Mouse (Mus musculus): ENCODE data around the gene Pebp1. TPM values are rescaled to one million over a fixed set of nuclear protein-coding genes. Genes with fewer than 3 reads are reported as not detected.
A peak's percentile ranks its signal among the peaks of the same experiment; 100 is the strongest.

Pebp1 gene
- total and polyA plus RNA-seq, 3 experiments = 412 to 552 (median 465) TPM

DNA sequence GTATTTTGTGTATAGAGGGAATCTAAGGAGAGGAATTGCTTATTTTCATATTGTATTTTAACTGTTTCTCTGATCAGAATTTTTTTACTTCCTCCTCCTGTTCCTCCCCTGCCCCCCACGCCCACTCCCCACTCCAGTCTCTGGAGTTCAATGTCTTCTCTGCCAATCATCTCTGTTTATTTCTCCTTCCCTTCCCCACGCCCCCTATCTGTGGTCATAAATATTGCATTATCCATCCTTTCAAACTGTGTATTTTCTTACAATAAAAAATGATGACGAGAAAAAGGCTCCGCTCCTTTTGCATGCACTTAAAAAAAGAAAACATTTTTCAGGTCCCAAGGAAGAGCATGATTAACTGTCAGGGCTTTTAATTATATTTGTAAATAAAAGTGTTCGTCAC lies 12.6 kb downstream of the Pebp1 start:
- DNase-seq = no peak
- Histone ChIP-seq H3K36me3 (ENCODE audit: control insufficient read depth, insufficient read depth, low read length) (no peaks in the 10 kb centered on the region), H3K79me2 (replicated peaks; ENCODE audit: control insufficient read depth, insufficient read depth, low read length) (no peaks in the 10 kb centered on the region), H3K4me3 (no peak overlapping the region), H3K27ac (no peak overlapping the region), H3K4me1 (ENCODE audit: control insufficient read depth, insufficient read depth, low read length) (no peaks in the 10 kb centered on the region), H3K9ac (ENCODE audit: low read depth, low read length) (no peak overlapping the region), H3K27me3 (ENCODE audit: control insufficient read depth, insufficient read depth, low read length) (no peaks in the 10 kb centered on the region)
- no peak for TF ChIP-seq EP300 (IDR thresholded peaks at IDR 0.05; ENCODE audit: insufficient read depth, low read depth, low read length)
- TF ChIP-seq CTCF (IDR thresholded peaks at IDR 0.05) = peak; percentile 63
- WGBS = 63% methylated on average over 5 of the region's 5 CpGs
- intact Hi-C loops (cut with DNase I) = no loop called here

DNA sequence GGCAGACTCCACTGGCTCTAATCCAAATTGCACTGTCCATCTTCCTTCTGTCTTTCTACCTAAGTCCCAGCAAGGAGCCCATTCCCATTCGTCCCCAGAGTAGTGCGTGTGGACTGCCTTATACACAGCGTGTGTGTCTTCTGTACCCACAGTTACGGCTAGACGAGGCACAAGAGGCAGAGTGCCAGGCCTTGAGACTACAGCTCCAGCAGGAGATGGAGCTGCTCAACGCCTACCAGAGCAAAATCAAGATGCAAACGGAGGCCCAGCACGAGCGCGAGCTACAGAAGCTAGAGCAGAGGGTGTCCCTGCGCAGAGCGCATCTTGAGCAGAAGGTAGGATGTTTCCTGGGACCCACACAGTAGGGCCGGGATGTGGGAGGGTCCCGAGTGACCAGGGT lies 15.5 kb downstream of the Pebp1 start:
- H3K79me2 ChIP-seq (replicated peaks; ENCODE audit: control insufficient read depth, insufficient read depth, low read length) = no peaks in the 10 kb centered on the region
- intact Hi-C loops (cut with DNase I) = no loop called here
- no peaks in the 10 kb centered on the region for H3K4me1 ChIP-seq (ENCODE audit: control insufficient read depth, insufficient read depth, low read length)
- no peak overlapping the region for H3K27ac ChIP-seq
- DNase-seq = no peak
- H3K27me3 ChIP-seq (ENCODE audit: control insufficient read depth, insufficient read depth, low read length) = no peaks in the 10 kb centered on the region
- 94% methylated on average over 14 of the region's 14 CpGs for WGBS
- no peaks in the 10 kb centered on the region for H3K36me3 ChIP-seq (ENCODE audit: control insufficient read depth, insufficient read depth, low read length)
- no peak for TF ChIP-seq EP300 (IDR thresholded peaks at IDR 0.05; ENCODE audit: insufficient read depth, low read depth, low read length)
- TF ChIP-seq POLR2A (IDR thresholded peaks at IDR 0.05; ENCODE audit: insufficient read depth, low read depth, low read length) = no peak
- no peak for TF ChIP-seq CTCF (IDR thresholded peaks at IDR 0.05)
- H3K9ac ChIP-seq (ENCODE audit: low read depth, low read length) = no peak overlapping the region
- H3K4me3 ChIP-seq = no peak overlapping the region

DNA sequence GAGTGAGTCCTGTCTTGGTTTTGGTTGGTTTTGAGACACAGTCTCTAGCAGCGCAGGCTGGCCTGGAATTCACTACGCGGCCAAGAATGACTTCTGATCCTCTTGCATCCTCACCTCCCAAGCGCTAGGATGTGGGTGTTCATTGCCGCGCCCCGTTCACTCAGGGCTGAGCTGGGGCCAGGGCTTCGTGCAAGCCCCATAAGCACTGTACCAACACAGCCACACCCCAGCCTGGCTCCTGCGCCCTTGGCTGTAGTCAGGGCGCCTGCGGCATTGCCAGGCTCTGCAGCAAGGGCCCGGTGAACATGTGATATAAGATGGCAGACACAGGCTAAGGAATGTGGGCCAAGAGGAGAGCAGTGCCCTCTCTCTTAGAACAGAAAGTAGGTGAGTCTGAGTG lies 18.0 kb downstream of the Pebp1 start:
- intact Hi-C loops (cut with DNase I) = no loop called here
- no peaks in the 10 kb centered on the region for H3K79me2 ChIP-seq (replicated peaks; ENCODE audit: control insufficient read depth, insufficient read depth, low read length)
- no peak overlapping the region for H3K9ac ChIP-seq (ENCODE audit: low read depth, low read length)
- H3K4me1 ChIP-seq (ENCODE audit: control insufficient read depth, insufficient read depth, low read length) = no peaks in the 10 kb centered on the region
- H3K27ac ChIP-seq = no peak overlapping the region
- no peak for DNase-seq
- no peak for TF ChIP-seq POLR2A (IDR thresholded peaks at IDR 0.05; ENCODE audit: insufficient read depth, low read depth, low read length)
- no peak for TF ChIP-seq EP300 (IDR thresholded peaks at IDR 0.05; ENCODE audit: insufficient read depth, low read depth, low read length)
- TF ChIP-seq CTCF (IDR thresholded peaks at IDR 0.05) = no peak
- no peak overlapping the region for H3K4me3 ChIP-seq
- no peaks in the 10 kb centered on the region for H3K27me3 ChIP-seq (ENCODE audit: control insufficient read depth, insufficient read depth, low read length)
- 98% methylated on average over 12 of the region's 12 CpGs for WGBS
- H3K36me3 ChIP-seq (ENCODE audit: control insufficient read depth, insufficient read depth, low read length) = no peaks in the 10 kb centered on the region

DNA sequence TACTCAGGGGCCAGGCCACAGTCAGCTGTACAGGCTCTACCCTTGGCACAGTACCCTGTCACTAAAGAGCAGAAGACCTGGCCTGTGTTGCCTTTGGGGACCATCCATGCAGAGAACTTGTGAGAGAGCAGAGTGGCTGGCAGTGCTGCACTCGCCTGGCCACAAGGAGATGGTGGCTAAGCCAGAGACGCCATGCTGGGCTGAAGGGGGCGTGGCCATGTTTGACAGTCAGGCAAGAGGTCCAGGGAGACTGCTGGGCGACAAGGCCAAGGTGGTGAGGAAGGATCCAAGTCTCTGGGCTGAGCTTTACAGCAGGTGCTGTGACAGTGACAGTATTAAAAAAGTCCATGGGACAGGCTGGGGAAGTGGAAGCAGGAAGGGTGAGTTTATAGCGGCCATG lies 18.7 kb downstream of the Pebp1 start:
- Histone ChIP-seq H3K27ac (no peak overlapping the region), H3K9ac (ENCODE audit: low read depth, low read length) (no peak overlapping the region), H3K79me2 (replicated peaks; ENCODE audit: control insufficient read depth, insufficient read depth, low read length) (no peaks in the 10 kb centered on the region), H3K27me3 (ENCODE audit: control insufficient read depth, insufficient read depth, low read length) (no peaks in the 10 kb centered on the region), H3K4me1 (ENCODE audit: control insufficient read depth, insufficient read depth, low read length) (no peaks in the 10 kb centered on the region), H3K4me3 (no peak overlapping the region), H3K36me3 (ENCODE audit: control insufficient read depth, insufficient read depth, low read length) (no peaks in the 10 kb centered on the region)
- intact Hi-C loops (cut with DNase I) = no loop called here
- WGBS = 68% methylated on average over 5 of the region's 5 CpGs
- TF ChIP-seq POLR2A (IDR thresholded peaks at IDR 0.05; ENCODE audit: insufficient read depth, low read depth, low read length) (no peak), EP300 (IDR thresholded peaks at IDR 0.05; ENCODE audit: insufficient read depth, low read depth, low read length) (no peak), CTCF (IDR thresholded peaks at IDR 0.05) (no peak)
- no peak for DNase-seq

DNA sequence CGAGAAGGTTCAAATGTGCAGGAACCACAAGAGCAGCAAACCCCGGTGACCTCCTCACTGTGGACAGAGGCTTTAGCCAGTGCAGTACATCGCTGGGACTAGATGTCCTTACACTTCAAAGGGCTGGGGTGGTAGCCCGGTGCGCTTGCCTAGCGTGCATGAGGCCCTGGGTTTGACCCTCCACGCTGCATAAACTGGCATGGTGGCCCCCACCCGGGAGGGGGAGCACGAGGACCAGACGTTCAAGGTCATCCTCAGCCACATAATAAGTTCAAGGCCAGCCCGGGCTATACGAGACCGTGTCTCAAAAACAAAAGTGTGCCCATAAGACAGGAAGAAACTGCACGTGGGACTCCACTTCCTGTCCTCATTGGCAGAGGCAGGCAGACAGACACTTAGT lies 19.5 kb downstream of the Pebp1 start:
- H3K9ac ChIP-seq (ENCODE audit: low read depth, low read length) = no peak overlapping the region

DNA sequence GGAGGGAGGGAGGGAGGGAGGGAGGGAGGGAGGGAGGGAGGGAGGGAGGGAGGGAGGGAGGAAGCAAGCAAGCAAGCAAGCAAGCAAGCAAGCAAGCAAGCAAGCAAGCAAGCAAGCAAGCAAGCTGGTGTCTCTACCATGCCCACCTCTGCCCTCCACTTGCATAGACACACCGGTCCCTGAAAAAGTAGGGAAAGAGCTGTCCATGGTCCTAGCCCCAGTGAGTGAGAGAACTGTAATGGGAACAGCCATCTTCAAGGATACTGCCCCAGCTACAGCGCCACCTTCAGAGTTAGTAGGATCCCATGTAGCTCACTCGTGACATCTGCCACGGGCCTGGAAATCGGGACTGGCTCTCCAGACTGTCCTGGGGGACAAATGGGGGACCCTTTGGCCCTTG lies 22.7 kb downstream of the Pebp1 start:
- Histone ChIP-seq H3K27me3 (ENCODE audit: control insufficient read depth, insufficient read depth, low read length) (no peaks in the 10 kb centered on the region), H3K4me3 (no peak overlapping the region), H3K4me1 (ENCODE audit: control insufficient read depth, insufficient read depth, low read length) (no peaks in the 10 kb centered on the region), H3K79me2 (replicated peaks; ENCODE audit: control insufficient read depth, insufficient read depth, low read length) (no peaks in the 10 kb centered on the region), H3K27ac (no peak overlapping the region), H3K9ac (ENCODE audit: low read depth, low read length) (no peak overlapping the region), H3K36me3 (ENCODE audit: control insufficient read depth, insufficient read depth, low read length) (no peaks in the 10 kb centered on the region)
- intact Hi-C loops (cut with DNase I) = no loop called here
- WGBS = 60% methylated on average over 5 of the region's 5 CpGs
- DNase-seq = no peak
- TF ChIP-seq CTCF (IDR thresholded peaks at IDR 0.05) (no peak), POLR2A (IDR thresholded peaks at IDR 0.05; ENCODE audit: insufficient read depth, low read depth, low read length) (no peak), EP300 (IDR thresholded peaks at IDR 0.05; ENCODE audit: insufficient read depth, low read depth, low read length) (no peak)

More for the DNA sequence above, 19.5 kb downstream of the Pebp1 start:
- no peak for DNase-seq
- WGBS = 71% methylated on average over 14 of the region's 14 CpGs
- intact Hi-C loops (cut with DNase I) = no loop called here
- Histone ChIP-seq H3K79me2 (replicated peaks; ENCODE audit: control insufficient read depth, insufficient read depth, low read length) (no peaks in the 10 kb centered on the region), H3K27me3 (ENCODE audit: control insufficient read depth, insufficient read depth, low read length) (no peaks in the 10 kb centered on the region), H3K4me3 (no peak overlapping the region), H3K27ac (no peak overlapping the region), H3K4me1 (ENCODE audit: control insufficient read depth, insufficient read depth, low read length) (no peaks in the 10 kb centered on the region), H3K36me3 (ENCODE audit: control insufficient read depth, insufficient read depth, low read length) (no peaks in the 10 kb centered on the region)
- no peak for TF ChIP-seq POLR2A (IDR thresholded peaks at IDR 0.05; ENCODE audit: insufficient read depth, low read depth, low read length)
- no peak for TF ChIP-seq EP300 (IDR thresholded peaks at IDR 0.05; ENCODE audit: insufficient read depth, low read depth, low read length)
- no peak for TF ChIP-seq CTCF (IDR thresholded peaks at IDR 0.05)

Measured in heart, adult 2 months (tissue).